Mouse (Mus musculus): ENCODE data around the gene Dtx1.

The Dtx1 gene

DNA sequence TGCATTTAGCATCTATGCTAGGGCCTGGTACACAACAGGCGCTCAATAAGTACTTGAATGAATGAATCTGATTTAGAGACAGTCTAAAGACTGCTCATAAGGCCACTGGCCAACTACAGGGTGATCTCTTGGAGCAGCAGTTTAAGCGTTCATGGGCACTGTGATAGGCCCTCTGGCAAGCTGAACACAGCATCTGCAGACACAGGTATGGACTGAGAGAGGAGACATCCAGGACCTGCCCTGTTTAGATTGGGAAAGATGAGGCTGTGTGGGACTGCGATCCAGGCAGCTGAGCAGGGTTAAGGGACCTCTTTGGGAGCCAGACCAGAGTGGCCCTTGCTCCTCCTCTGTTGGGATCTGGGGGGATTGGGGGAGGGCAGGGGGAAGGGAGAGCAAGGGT is at the start of gene Dtx1:
Dtx1 (minus strand) TSS at position 101 of the 400 bp plus-strand sequence.
- in situ Hi-C loops (cut with MseI, MboI): loop anchor here (5.0 kb wide), 1 partner anchor 35 kb away; no protein-coding TSS in a partner anchor

- in situ Hi-C loops (cut with MseI, MboI): no loop called here
These were observed 42.5 kb upstream of the Dtx1 start for GRCm38 (mm10) chr5:120754215-120754614.

DNA sequence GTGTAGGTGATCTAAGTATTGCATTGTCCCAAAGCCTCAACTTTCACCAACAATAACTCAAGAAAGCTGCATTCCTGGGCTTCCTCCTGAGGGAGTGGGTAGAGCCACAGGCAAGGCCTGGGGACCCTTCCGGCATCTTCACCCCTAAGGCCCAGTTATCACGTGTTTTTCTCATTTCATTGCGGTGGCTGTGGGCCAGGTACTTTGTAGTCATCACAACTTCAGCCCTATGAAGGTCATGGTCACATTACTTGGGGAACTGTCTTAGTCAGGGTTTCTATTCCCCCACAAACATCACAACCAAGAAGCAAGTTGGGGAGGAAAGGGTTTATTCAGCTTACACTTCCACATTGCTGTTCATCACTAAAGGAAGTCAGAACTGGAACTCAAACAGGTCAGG is 41.1 kb upstream of the Dtx1 start:
- in situ Hi-C loops (cut with MseI, MboI): no loop called here

DNA sequence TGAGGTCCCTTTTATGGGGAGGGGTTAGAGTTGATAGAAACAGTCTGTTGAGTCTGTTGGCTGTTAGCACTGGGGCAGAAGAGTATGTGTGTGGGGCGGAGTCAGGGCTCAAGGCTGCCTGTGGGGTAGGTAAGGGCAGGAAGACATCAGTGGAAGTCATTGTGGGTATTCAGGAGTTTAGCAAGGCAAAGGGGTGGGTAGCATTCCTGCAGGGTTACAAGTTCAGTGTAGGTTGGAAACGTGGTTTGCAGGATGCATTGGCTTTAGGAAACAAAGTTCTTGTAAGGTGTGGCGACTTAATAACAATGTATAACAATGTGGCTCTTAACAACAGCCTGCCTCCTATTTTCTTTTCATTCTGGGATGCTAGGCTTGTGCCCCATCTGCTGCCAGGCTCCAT is 39.5 kb upstream of the Dtx1 start:
- in situ Hi-C loops (cut with MseI, MboI): no loop called here

GRCm38 (mm10) chr5:120749688-120750087 is 38.0 kb upstream of the Dtx1 start, which contains the start of gene Oas2:
TSS of gene Oas2 (minus strand) at chr5:120749853.
- in situ Hi-C loops (cut with MseI, MboI): no loop called here

DNA sequence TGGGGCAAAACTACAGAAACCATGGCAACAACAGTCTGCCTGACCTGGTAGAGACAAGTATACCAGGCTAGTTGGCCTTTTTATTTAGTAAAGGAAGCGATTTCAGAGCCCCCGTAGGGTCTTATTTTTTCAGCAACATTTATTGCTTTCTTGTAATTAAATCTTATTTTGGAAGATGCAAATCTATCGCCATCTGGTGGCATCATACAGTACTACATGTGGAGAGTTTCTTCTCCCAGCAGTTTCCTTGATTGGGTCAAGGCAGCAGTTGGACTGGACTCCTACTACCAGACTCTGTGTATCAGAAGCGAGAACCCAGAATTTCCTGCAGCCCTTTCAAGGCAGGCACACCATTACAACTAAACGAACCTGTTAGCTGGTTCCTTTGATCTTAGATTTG is 34.7 kb upstream of the Dtx1 start:
- in situ Hi-C loops (cut with MseI, MboI): no loop called here

DNA sequence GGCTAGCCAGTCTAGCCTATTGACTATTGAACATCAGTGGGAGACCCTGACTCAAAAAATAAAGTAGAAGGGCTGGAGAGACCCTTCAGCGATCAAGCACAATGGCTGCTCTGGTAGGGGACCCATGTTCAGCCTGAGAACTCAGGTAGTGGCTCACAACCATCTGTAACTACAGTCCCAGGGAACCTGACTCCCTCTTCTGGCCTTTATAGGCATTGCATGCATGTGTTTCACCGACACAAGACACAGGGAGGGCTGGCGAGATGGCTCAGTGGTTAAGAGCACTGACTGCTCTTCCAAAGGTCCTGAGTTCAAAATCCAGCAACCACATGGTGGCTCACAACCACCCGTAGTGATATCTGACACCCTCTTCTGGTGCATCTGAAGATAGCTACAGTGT is 30.4 kb upstream of the Dtx1 start:
- in situ Hi-C loops (cut with MseI, MboI): no loop called here

DNA sequence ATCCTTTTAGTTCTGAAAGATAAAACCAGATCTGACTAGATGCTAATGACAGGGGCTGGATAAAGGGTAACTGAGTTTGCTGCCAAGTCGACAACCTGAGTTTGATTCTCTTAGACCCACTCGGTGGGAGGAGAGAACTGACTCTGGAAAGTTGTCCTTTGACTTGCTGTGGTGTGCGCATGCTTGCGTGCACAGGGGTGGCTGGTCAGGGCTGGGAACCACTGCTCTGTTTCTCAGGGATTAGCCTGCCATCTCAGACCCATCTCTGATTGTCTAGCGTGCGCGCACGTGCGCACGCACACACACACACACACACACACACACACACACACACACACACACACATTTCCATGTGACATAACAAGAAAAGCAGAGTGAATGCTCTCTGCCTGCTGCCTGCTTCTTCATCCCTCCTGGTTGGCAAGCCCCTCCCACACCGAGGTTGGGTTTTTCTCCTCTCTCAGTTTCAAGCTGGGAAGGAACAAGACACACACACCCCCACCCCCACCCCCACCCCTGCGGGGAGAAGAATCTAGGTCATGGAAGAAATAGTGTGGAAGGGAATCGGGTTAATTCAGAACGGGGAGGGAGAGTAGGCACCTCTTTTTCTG is 22.8 kb upstream of the Dtx1 start:
- in situ Hi-C loops (cut with MseI, MboI): no loop called here

- in situ Hi-C loops (cut with MseI, MboI): no loop called here
These were observed 22.0 kb upstream of the Dtx1 start for GRCm38 (mm10) chr5:120733696-120734095.

DNA sequence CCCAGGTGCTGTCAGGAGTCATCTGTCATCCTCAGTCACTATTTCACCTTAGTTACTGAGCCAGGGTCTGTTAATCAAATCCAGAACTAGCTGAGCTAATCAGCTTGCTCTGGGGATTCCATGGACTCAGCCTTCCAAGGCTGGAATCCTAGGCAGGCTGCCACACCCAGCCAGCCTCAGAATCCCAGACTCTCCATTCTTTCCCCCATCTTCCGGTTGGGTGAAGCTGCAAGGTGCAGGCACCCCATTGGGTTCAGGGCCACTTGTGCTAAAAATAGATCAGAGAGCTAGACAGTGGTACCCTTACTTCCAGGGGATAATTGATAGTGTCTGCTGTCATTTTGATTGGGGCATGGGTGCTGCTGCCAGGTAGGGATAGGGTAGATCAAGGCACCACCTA is 21.0 kb upstream of the Dtx1 start:
- in situ Hi-C loops (cut with MseI, MboI): no loop called here

- in situ Hi-C loops (cut with MseI, MboI): no loop called here
These were observed 17.6 kb upstream of the Dtx1 start for GRCm38 (mm10) chr5:120729319-120729718.

DNA sequence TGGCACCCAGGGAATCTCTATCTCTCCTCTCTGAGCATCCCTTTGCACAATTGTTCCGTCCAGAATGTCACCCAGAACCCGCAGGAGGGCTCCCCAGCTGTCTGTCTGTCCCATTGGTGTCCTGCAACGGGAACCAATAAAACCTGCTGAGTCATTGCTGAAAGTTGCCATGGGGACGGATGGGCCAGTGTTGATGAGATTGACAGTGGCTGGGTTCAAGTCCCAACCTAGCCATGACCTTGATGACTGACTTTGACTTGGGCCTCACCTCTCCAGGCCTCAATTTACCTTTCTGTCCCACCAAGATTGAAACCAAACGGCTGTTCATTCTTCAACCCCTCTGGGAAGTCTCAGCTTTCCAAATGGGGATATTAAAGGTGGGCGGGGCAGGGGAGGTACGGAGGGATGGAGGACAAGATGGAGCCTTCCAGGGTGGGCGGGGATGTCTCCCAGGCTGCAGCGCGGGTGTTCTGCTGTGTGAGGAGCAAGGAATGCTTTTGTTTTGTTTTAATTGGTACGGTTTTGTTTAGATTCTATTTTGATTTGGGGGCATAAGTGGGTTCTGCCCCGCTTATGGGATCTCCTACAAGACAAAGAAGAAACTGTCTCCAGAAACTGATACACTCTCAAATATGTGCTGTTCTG is 14.2 kb upstream of the Dtx1 start:
- in situ Hi-C loops (cut with MseI, MboI): no loop called here

DNA sequence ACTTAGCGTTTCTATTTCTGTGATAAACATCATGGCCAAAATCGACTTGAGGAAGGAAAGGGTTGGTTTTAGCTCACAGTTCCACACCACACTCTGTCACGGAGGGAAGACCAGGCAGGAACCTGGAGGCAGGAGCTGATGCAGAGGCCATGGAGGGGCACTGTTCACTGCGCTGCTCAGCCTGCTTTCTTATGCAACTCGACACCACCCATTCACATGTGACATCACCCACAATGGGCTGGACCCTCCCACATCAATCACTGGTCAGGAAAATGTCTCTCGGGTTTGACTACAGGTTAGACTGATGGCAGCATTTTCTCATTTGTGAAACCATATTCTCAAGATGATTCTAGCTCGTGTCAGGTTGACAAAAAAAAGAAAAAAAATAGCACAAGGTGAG is 9.3 kb upstream of the Dtx1 start:
- in situ Hi-C loops (cut with MseI, MboI): no loop called here

GRCm38 (mm10) chr5:120718600-120719378 is 7.1 kb upstream of the Dtx1 start:
- in situ Hi-C loops (cut with MseI, MboI): no loop called here

- in situ Hi-C loops (cut with MseI, MboI): no loop called here
These were observed 5.4 kb upstream of the Dtx1 start for GRCm38 (mm10) chr5:120717136-120717535.

DNA sequence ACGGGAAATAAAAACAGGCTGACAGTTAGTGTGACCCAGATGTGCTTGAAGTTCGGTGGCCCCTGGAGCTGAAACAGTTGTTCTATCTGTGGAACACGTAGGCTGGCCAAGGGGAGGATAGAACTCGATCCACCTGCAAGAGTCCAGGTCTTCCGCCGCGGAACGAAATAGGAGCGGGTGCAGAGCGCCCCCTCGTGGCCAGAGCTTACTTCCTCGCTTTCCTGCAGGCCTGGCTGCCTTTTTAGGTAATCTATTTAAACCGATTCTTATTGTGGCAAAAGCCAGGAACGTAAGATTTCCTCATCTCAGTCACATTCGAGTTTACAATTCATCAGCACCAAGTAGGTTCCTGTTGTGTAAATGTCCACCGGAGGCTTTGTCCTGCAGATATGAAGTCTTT is 2.6 kb upstream of the Dtx1 start:
- in situ Hi-C loops (cut with MseI, MboI): loop anchor here (5.0 kb wide), 1 partner anchor 37 kb away; no protein-coding TSS in a partner anchor

GRCm38 (mm10) chr5:120712721-120713120 is 994 bp upstream of the Dtx1 start:
- in situ Hi-C loops (cut with MseI, MboI): loop anchor here (5.0 kb wide), 1 partner anchor 35 kb away; no protein-coding TSS in a partner anchor

DNA sequence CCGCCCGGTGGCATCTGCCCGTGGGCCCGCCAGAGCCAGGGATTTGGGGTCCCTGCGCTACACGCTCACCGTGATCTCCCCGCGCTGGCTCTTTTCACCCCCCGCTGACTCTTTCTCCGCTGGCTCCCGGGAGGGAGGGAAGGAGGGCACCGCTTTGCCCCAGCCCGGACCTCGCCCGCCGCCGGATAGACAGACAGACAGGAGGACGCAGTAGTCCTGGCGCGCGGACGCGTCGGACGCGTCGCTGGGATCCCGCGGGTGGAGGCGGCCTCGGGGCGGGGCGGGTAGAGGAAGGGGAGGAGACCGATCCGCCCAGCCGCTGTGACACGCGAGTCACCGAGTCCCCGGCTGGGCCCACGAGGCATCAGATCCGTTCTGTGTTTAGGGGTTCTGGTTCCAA is 311 bp downstream of the Dtx1 start:
- in situ Hi-C loops (cut with MseI, MboI): loop anchor here (5.0 kb wide), 1 partner anchor 34 kb away; no protein-coding TSS in a partner anchor

DNA sequence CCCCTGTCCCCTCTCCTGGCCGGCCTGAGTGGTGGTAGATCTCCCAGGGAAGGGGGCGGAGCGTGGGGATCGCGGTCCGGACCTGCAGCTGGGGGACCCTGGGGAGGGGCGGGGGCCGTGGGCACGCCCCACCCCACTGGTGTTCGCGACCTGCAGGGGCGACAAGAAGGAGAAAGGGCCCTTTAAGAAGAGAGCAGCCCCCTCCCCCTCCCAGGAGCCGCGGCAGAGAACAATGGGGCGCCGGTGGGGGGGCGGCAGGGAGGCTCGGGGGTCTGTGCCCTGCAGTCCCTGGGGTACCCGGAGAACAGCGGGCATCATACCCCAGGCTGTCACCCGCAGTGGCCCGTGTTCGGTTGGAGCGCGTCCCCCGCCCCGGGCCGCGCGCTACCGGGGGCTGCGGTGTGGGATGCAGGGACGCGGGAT is 890 bp downstream of the Dtx1 start:
- in situ Hi-C loops (cut with MseI, MboI): loop anchor here (5.0 kb wide), 1 partner anchor 34 kb away; no protein-coding TSS in a partner anchor

DNA sequence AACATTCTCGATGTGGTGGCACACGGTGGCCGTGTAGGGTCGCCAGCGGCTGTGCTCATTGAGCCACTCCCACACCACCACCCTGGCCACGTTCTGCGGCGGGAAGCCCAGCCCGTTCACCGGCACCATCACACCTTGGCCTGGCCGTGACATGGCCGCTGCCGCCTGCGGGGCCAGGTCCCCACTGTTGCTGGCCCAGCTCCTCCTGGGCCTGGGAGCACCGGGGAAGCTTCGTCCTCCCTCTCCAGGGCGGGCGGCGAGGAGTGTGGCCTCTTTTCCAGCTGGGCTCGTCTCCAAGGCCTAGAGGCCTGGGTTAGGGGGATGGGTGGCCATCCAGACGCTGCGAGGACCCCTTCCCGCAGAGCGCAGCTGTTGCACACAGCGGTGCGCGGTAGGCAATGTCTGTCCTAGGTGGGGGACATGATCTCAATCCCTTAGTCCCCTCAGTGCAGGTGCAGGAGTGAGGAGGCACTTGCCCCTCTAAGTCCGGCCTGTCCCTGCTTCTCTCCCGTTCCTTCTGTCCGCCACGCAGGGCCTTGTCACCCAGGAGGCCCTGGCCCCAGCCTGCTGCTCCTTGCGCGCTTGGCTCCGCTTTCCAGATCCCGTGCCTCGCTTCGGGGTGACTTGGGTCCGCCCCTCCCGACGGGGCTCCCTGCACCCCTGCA is 1.4 kb downstream of the Dtx1 start:
- in situ Hi-C loops (cut with MseI, MboI): loop anchor here (5.0 kb wide), 1 partner anchor 33 kb away; no protein-coding TSS in a partner anchor

- in situ Hi-C loops (cut with MseI, MboI): no loop called here
These were observed 4.8 kb downstream of the Dtx1 start for GRCm38 (mm10) chr5:120706976-120707375.

- in situ Hi-C loops (cut with MseI, MboI): no loop called here
These were observed 5.2 kb downstream of the Dtx1 start for GRCm38 (mm10) chr5:120706541-120706940.
